8 mouse cellular contexts compared by ENCODE assay signal in genomic region chr8:34689049-34689824, GRCm38 (mm10).
DNase-seq lines count a peak whose midpoint lies in the region; ATAC-seq and TF ChIP-seq lines count a peak whose summit lies in the region.

No protein-coding gene starts in this region.

- peaks cover 30% of the 10 kb centered on the region for H3K4me1 ChIP-seq in forebrain, embryonic 16.5 days (replicated peaks; ENCODE audit: control insufficient read depth, insufficient read depth, low read length)
- no peaks in the 10 kb centered on the region for H3K4me1 ChIP-seq in liver, embryonic 16.5 days (ENCODE audit: control insufficient read depth, low read depth, low read length)
- no peaks in the 10 kb centered on the region for H3K4me1 ChIP-seq in stomach, postnatal 0 days (replicated peaks; ENCODE audit: control insufficient read depth, insufficient read depth)

- TF ChIP-seq EP300 in stomach, postnatal 0 days (optimal IDR thresholded peaks at IDR 0.05): no peak

- no peak overlapping the region for H3K4me3 ChIP-seq in forebrain, embryonic 16.5 days (replicated peaks; ENCODE audit: low read length)
- H3K4me3 ChIP-seq in liver, embryonic 16.5 days (ENCODE audit: low read depth, low read length): peak overlapping the region; percentile 31
- H3K4me3 ChIP-seq in stomach, postnatal 0 days (ENCODE audit: low read depth, low read length): peak overlapping the region; percentile 19; the same call in 1 of the 2 replicates

- H3K4me2 ChIP-seq in forebrain, embryonic 16.5 days (ENCODE audit: low read length): peak overlapping the region; percentile 35
- peak overlapping the region; percentile 34 for H3K4me2 ChIP-seq in liver, embryonic 16.5 days (ENCODE audit: low read depth, low read length)
- peak overlapping the region; percentile 46 for H3K4me2 ChIP-seq in stomach, postnatal 0 days (replicated peaks; ENCODE audit: low read depth)

- H3K27ac ChIP-seq in forebrain, embryonic 16.5 days (ENCODE audit: low read length): no peak overlapping the region
- H3K27ac ChIP-seq in liver, embryonic 16.5 days (ENCODE audit: low read length): no peak overlapping the region
- no peak overlapping the region for H3K27ac ChIP-seq in stomach, postnatal 0 days (replicated peaks)

- peak; percentile 30; the same call in 1 of the 2 replicates for ATAC-seq in forebrain, embryonic 16.5 days
- no peak for ATAC-seq in liver, embryonic 16.5 days (ENCODE audit: low read depth)
- peak; percentile 57 for ATAC-seq in stomach, postnatal 0 days (ENCODE audit: low FRiP score, low TSS enrichment)

- H3K9ac ChIP-seq in forebrain, embryonic 16.5 days (replicated peaks; ENCODE audit: low read depth, low read length): no peak overlapping the region
- no peak overlapping the region for H3K9ac ChIP-seq in liver, embryonic 16.5 days (ENCODE audit: low read depth, low read length)
- H3K9ac ChIP-seq in stomach, postnatal 0 days (ENCODE audit: low read length): 0 out of 2 replicates have a peak overlapping the region, but pooled peaks have one; percentile 18

- no peaks in the 10 kb centered on the region; the same call in 1 of the 2 replicates for H3K27me3 ChIP-seq in forebrain, embryonic 16.5 days (replicated peaks; ENCODE audit: control insufficient read depth, insufficient read depth, low read length)
- no peaks in the 10 kb centered on the region for H3K27me3 ChIP-seq in liver, embryonic 16.5 days (ENCODE audit: control insufficient read depth, insufficient read depth, low read depth, low read length)
- H3K27me3 ChIP-seq in stomach, postnatal 0 days (ENCODE audit: control insufficient read depth, insufficient read depth, low read length): no peaks in the 10 kb centered on the region

- peak; percentile 23 for DNase-seq in thymus, postnatal 14 days
- no peak for DNase-seq in thymus, adult 18-20 months
- DNase-seq in stomach, postnatal 0 days (ENCODE audit: low spot score): peak; percentile 44
- DNase-seq in left cerebral cortex, adult 11 months (ENCODE audit: low spot score): no peak
- DNase-seq in ovary, postnatal 10 days (ENCODE audit: low spot score): no peak
- no peak for DNase-seq in frontal cortex, postnatal 36 days (ENCODE audit: low spot score in 2 of 2)

- no peaks in the 10 kb centered on the region for H3K9me3 ChIP-seq in forebrain, embryonic 16.5 days (ENCODE audit: control insufficient read depth, low read length)
- H3K9me3 ChIP-seq in liver, embryonic 16.5 days (replicated peaks; ENCODE audit: control insufficient read depth, low read length): no peaks in the 10 kb centered on the region
- H3K9me3 ChIP-seq in stomach, postnatal 0 days (ENCODE audit: control insufficient read depth, low read length): no peaks in the 10 kb centered on the region

- no peaks in the 10 kb centered on the region for H3K36me3 ChIP-seq in forebrain, embryonic 16.5 days (ENCODE audit: control insufficient read depth, insufficient read depth)
- no peaks in the 10 kb centered on the region for H3K36me3 ChIP-seq in liver, embryonic 16.5 days (ENCODE audit: control insufficient read depth, insufficient read depth)
- H3K36me3 ChIP-seq in stomach, postnatal 0 days (ENCODE audit: control insufficient read depth, insufficient read depth, low read length): no peaks in the 10 kb centered on the region

- TF ChIP-seq CTCF in stomach, postnatal 0 days (IDR thresholded peaks at IDR 0.05; ENCODE audit: low read depth): no peak

- 12% methylated on average over 33 of the region's 33 CpGs for WGBS in forebrain, embryonic 16.5 days
- 13% methylated on average over 33 of the region's 33 CpGs for WGBS in liver, embryonic 16.5 days (ENCODE audit: insufficient replicate concordance)
- 22% methylated on average over 33 of the region's 33 CpGs for WGBS in stomach, postnatal 0 days

Comparison
In these comparisons a context has a peak if more than half of its experiments do, and no peak if none do; other contexts are left out.
1. DNase-seq: peak in thymus, postnatal 14 days (single experiment) and stomach, postnatal 0 days (single experiment); none in thymus, adult 18-20 months (0 of 2), left cerebral cortex, adult 11 months (single experiment), ovary, postnatal 10 days (single experiment) and frontal cortex, postnatal 36 days (0 of 2).
2. Peak in every context shown above with its lines, with median percentiles within 50 percentile points of each other: H3K4me2 ChIP-seq.